Mouse (Mus musculus) activated CD4-positive, CD25-positive, alpha-beta regulatory T cell (primary cell): ENCODE data around the gene Ctdnep1. TPM values are rescaled to one million over a fixed set of nuclear protein-coding genes. Genes with fewer than 3 reads are reported as not detected.

Source experiments
- polyA plus RNA-seq, 2 experiments: library from polyadenylated mRNA; unstranded; fragments of 100-300 nt; shearing (Covaris generic); gene quantifications; one replicate each; pipeline ENCODE4 v1.2.1; 2017

The Ctdnep1 gene
- 100 to 1,000 TPM in 1 of 2 experiments, 10 to 100 TPM in 1; 88.2 to 126 TPM for polyA plus RNA-seq

DNA sequence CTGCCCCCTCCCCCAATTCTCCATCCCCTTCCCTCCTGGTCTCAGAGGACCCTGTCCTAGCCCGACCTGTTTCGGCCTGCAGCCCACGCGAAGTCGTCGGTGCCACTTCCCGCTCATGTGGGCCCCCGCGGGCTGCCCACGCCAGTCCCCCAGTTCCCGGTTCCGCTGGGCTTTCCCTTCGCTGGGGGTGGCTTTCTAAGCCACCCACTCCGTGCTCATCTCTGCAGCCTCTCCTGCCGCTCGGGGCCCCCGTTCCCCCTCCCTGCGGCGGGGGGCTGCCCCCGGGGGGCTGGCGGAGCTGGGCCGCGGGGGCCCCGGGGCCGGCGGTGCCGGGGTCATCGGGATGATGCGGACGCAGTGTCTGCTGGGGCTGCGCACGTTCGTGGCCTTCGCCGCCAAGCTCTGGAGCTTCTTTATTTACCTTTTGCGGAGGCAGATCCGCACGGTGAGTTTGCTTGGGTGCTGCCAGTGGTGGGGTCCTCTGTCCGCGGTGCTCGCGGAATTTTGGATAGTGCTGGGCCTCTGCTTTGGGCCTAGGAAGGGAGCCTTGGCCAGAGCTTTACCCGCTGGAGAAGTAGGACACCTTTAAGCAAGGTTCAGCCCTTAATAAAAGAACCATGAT lies at the start of gene Ctdnep1:
TSS of gene Ctdnep1 (plus strand) at position 16 of the 622 bp plus-strand sequence.

GRCm38 (mm10) chr11:69935137-69935879 lies 45.6 kb upstream of the Ctdnep1 start, which contains the start of gene Ybx2:
Gene Ybx2 (plus strand): TSS chr11:69935796.

DNA sequence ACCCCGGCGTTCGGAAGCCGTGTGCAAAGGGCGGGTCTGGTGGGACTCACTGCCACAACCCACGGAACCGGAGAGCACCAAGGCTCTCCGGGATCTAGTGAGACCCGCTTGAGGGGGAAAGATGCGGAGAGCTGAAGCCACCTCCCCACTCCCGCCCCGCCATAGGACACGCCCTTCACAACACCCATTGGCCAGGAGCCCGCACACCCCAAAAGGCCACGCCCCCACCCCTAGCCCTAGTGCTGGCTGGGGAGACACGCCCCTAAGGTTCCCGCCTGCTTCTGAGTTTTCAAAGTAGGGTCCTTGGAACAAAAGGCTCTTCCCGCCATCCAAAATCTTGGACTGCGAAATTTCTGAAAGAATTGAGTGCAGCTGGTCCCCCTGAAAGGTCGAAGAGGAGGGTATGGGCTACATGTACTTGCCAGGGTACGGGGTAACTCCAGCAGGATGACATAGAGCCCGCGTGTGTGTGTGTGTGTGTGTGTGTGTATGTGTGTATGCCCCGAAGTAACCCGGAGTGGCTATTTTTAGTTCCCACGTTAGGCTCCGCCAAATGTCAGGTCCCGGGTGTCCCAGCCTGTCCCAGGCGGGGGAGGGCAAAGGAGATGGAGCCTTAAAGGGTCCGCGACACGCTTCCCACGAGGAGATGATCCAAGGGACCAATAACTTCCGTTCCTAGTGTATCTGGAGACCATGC lies 32.7 kb upstream of the Ctdnep1 start, which contains the start of gene Slc2a4:
TSS of gene Slc2a4 (minus strand) at position 123 of the 697 bp plus-strand sequence.

DNA sequence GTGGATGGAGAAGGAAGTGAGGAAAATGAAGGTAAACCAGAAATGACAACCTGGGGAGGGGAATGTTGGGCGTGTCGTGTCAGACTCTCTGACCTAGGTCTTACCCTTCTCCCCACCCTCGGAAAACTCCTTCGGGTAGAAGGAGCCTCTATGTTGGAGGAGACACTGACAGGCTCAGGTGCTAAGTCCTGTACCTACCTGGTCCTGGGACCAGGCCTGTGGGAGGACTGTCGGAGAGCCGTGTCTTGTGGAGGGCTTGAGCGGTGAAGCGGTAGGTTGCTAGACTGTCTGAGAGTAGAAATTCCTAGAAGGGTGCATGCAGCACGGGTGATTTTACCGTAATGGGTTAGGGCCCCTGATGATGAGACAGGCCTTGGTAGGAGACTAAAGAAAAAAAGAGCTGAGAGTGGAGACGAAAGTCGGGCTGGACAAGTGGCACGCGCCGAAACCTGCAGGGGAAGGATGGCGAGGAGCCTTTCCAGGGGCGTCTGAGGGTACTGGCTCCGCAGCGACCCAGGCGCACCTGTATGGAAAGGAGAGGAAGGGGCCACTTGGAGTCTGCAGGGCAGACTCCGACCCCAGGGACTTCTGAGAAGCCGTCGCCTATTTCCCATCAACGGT lies 16.2 kb upstream of the Ctdnep1 start, which contains the start of gene Cldn7:
TSS of gene Cldn7 (plus strand) at position 130 of the 621 bp plus-strand sequence.

DNA sequence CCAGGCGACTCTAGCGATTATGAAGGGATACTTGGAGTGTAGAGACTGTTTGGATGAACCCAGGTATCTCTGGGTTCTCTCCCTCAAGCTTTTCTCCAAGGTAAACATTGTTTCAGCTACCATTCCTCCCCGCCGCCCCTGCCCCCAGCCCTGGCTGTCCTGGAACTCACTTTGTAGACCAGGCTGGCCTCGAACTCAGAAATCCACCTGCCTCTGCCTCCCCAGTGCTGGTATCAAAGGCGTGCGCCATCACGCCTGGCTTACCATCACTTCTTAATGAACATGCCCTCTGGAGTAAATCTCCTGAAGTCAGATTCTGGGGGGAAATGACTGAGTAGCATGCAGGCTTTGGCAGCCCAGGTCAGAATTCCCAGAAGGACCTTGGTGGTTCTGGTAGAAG lies 1.3 kb downstream of the Ctdnep1 start, which contains the start of gene Elp5:
TSS of gene Elp5 (minus strand) at position 293 of the 400 bp plus-strand sequence.

DNA sequence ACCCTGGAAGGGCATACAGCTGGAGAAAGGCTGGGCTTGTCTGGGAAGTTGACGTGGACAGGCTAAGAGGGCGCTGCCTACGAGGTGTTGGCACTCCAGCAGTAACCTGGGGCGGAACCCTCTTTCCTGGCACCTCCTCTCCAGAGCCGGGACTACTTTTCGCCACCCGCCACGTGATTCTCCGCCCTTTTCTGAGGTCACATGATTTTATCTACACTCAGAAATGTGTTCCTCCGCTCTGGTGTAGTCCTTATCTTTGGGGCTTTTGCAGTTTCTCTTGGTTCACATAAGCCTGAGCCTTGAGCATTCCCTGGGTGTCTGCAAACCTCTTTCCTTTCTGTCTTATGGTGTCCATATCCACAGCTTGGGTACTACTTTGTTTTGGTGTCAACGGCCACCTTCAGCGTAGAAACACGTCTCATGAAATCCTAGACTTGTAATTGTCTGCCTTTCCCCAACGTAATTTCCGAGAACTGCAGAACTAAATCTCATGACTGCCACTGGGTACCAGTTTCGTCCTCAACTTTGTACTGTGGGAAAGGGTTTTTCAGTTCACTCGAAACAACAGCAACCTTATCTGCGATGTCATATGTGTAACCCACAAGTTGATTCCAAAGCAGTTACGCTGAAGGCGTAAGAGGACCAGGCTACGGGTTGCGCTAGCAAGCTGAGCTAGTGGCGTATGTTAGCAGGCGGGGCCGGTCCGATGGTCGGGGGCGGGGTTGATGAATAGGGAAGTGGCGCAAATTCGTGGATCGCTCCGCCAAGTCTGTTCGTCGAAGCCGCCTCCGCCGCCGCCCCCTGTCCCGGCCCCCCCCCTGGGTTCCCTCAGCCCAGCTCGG lies 10.1 kb downstream of the Ctdnep1 start, which contains the start of gene Gabarap:
TSS of gene Gabarap (plus strand) at position 294 of the 842 bp plus-strand sequence.

GRCm38 (mm10) chr11:69995391-69995960 lies 14.5 kb downstream of the Ctdnep1 start, which contains the start of gene Phf23:
Gene Phf23 (plus strand): TSS chr11:69995777.

GRCm38 (mm10) chr11:70000396-70000898 lies 19.5 kb downstream of the Ctdnep1 start, which contains the start of gene Dvl2:
Gene Dvl2 (plus strand): TSS chr11:70000595.

GRCm38 (mm10) chr11:70014880-70015558 lies 34.1 kb downstream of the Ctdnep1 start, which contains the start of gene Acadvl:
Gene Acadvl (minus strand): TSS chr11:70015411.

GRCm38 (mm10) chr11:70016669-70017068 lies 35.7 kb downstream of the Ctdnep1 start, which contains the start of gene Dlg4:
Gene Dlg4 (plus strand): TSS chr11:70016942.

Other genes with a start within 250 kb of the Ctdnep1 start
- gene Polr2a, start 222.5 kb upstream of the Ctdnep1 start, polyA plus RNA-seq: 10 to 100 TPM; 30.9 to 45.6 TPM
- gene Slc35g3, start 219.2 kb upstream of the Ctdnep1 start, polyA plus RNA-seq: not detected
- gene Zbtb4, start 215.2 kb upstream of the Ctdnep1 start, polyA plus RNA-seq: 1 to 10 TPM; 4.9 to 5.8 TPM
- 1 to 10 TPM; 1.6 to 3.6 TPM for gene Chrnb1, start 185.2 kb upstream of the Ctdnep1 start, polyA plus RNA-seq
- not detected for gene Fgf11, start 179.3 kb upstream of the Ctdnep1 start, polyA plus RNA-seq
- gene Tmem102, start 175.5 kb upstream of the Ctdnep1 start, polyA plus RNA-seq: under 1 TPM in 1 of 2 experiments, not detected in 1; 0.38 TPM
- not detected for gene Gm39566, start 165.9 kb upstream of the Ctdnep1 start, polyA plus RNA-seq
- gene Spem2, start 162.7 kb upstream of the Ctdnep1 start, polyA plus RNA-seq: not detected
- not detected for gene Spem1, start 159.0 kb upstream of the Ctdnep1 start, polyA plus RNA-seq
- under 1 TPM; 0.24 to 0.34 TPM for gene Nlgn2, start 143.4 kb upstream of the Ctdnep1 start, polyA plus RNA-seq
- 100 to 1,000 TPM; 109 to 131 TPM for gene Tmem256, start 142.6 kb upstream of the Ctdnep1 start, polyA plus RNA-seq
- 10 to 100 TPM; 19.0 to 36.8 TPM for gene Plscr3, start 134.8 kb upstream of the Ctdnep1 start, polyA plus RNA-seq
- not detected for gene Tnk1, start 122.4 kb upstream of the Ctdnep1 start, polyA plus RNA-seq
- gene Tmem95, start 103.1 kb upstream of the Ctdnep1 start, polyA plus RNA-seq: not detected
- gene Kctd11, start 99.8 kb upstream of the Ctdnep1 start, polyA plus RNA-seq: 1 to 10 TPM in 1 of 2 experiments, under 1 TPM in 1; 0.39 to 3.3 TPM
- gene Acap1, start 85.6 kb upstream of the Ctdnep1 start, polyA plus RNA-seq: 100 to 1,000 TPM; 299 to 487 TPM
- 1 to 10 TPM; 1.5 to 4.2 TPM for gene 2810408A11Rik, start 80.2 kb upstream of the Ctdnep1 start, polyA plus RNA-seq
- 1 to 10 TPM; 5.2 to 6.2 TPM for gene Neurl4, start 80.1 kb upstream of the Ctdnep1 start, polyA plus RNA-seq
- gene Gps2, start 67.3 kb upstream of the Ctdnep1 start, polyA plus RNA-seq: 100 to 1,000 TPM; 148 to 174 TPM
- 1,000 to 10,000 TPM; 1,226 to 1,635 TPM for gene Eif5a, start 59.2 kb upstream of the Ctdnep1 start, polyA plus RNA-seq
- not detected for gene Ybx2, start 45.4 kb upstream of the Ctdnep1 start, polyA plus RNA-seq
- gene Slc2a4, start 33.0 kb upstream of the Ctdnep1 start, polyA plus RNA-seq: not detected
- under 1 TPM in 1 of 2 experiments, not detected in 1; 0.49 TPM for gene Cldn7, start 16.4 kb upstream of the Ctdnep1 start, polyA plus RNA-seq
- gene Elp5, start 1.4 kb downstream of the Ctdnep1 start, polyA plus RNA-seq: 100 to 1,000 TPM in 1 of 2 experiments, 10 to 100 TPM in 1; 57.5 to 119 TPM
- 100 to 1,000 TPM; 433 to 450 TPM for gene Gabarap, start 10.0 kb downstream of the Ctdnep1 start, polyA plus RNA-seq
- 10 to 100 TPM; 80.2 to 94.0 TPM for gene Phf23, start 14.6 kb downstream of the Ctdnep1 start, polyA plus RNA-seq
- gene Dvl2, start 19.4 kb downstream of the Ctdnep1 start, polyA plus RNA-seq: 10 to 100 TPM; 14.2 to 22.1 TPM
- gene Acadvl, start 34.3 kb downstream of the Ctdnep1 start, polyA plus RNA-seq: 100 to 1,000 TPM; 104 to 130 TPM
- gene Dlg4, start 35.8 kb downstream of the Ctdnep1 start, polyA plus RNA-seq: 1 to 10 TPM; 5.6 to 5.7 TPM
- not detected for gene Asgr1, start 72.9 kb downstream of the Ctdnep1 start, polyA plus RNA-seq
- gene Asgr2, start 111.5 kb downstream of the Ctdnep1 start, polyA plus RNA-seq: not detected
- under 1 TPM; 0.32 to 0.76 TPM for gene Mgl2, start 149.2 kb downstream of the Ctdnep1 start, polyA plus RNA-seq
- gene Clec10a, start 175.0 kb downstream of the Ctdnep1 start, polyA plus RNA-seq: 1 to 10 TPM in 1 of 2 experiments, not detected in 1; 5.3 TPM
- under 1 TPM; 0.21 to 0.60 TPM for gene Slc16a11, start 231.6 kb downstream of the Ctdnep1 start, polyA plus RNA-seq
- 1 to 10 TPM; 2.8 to 3.6 TPM for gene Slc16a13, start 239.9 kb downstream of the Ctdnep1 start, polyA plus RNA-seq
- not detected for gene Bcl6b, start 248.6 kb downstream of the Ctdnep1 start, polyA plus RNA-seq